Mouse (Mus musculus): Measurements from ENCODE around the gene Ntm.

The Ntm gene

GRCm38 (mm10) chr9:29962978-29963377 is at the start of gene Ntm:
Ntm (minus strand) TSS chr9:29963141.
- in situ Hi-C loops (cut with MboI): no loop called here

DNA sequence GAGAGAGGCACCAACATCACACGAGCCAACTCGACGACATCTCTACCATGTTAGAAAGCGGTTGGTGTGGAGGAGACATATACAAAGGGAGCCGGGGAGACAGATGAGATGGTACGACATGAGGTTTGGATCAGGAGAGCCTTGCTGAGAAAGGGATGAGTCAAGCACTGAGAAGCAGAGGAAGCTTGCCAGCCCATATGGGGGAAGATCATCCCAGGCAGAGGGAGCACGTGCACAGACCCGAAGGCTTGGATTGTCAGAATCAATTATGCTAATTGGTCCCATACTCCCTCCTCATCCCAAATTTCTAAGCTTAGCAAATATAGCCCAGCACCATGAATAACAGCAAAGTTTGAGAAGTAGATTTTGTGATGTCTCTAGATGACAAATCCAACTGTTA is 42.8 kb upstream of the Ntm start:
- in situ Hi-C loops (cut with MboI): no loop called here

GRCm38 (mm10) chr9:30003612-30004011 is 40.7 kb upstream of the Ntm start:
- in situ Hi-C loops (cut with MboI): no loop called here

DNA sequence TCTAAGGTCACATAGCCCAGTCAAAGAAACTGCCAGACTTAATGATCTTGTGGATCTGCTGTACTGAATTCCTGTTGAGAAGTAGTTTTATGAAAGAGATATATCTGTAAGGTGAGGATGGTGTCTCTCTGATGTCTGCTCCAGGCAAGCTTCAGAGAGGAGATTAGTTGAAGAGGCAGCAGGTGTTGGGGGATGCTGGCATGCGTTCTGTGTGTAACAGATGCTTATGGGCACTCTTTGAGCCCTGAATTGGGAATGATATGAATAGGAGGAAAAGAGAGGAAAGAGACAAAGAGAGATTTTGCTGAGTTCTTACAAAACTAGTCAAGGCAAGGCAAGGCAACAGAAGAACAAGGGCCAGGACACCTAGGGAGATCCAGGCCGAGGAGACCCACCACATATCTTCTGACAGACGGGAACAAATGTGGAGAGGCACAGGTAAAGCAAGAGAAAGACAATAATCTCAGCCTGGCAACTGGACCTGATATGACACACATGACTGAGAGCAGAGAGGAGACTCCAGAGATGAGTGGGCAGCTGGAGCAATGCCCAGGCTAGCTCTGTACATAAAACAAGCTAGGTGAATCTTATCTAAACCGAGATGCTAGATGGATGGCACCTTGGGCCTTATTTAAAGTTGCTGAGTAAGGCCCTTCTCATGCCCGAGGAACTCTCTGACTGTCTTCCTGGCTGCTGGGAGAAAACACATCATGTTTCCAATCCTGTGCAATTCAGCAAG is 18.4 kb upstream of the Ntm start:
- in situ Hi-C loops (cut with MboI): no loop called here

GRCm38 (mm10) chr9:29961954-29962867 is 730 bp downstream of the Ntm start:
- in situ Hi-C loops (cut with MboI): no loop called here

- in situ Hi-C loops (cut with MboI): no loop called here
These were observed 1.4 kb downstream of the Ntm start for GRCm38 (mm10) chr9:29961512-29961911.

- in situ Hi-C loops (cut with MboI): no loop called here
These were observed 2.2 kb downstream of the Ntm start for GRCm38 (mm10) chr9:29960741-29961140.

DNA sequence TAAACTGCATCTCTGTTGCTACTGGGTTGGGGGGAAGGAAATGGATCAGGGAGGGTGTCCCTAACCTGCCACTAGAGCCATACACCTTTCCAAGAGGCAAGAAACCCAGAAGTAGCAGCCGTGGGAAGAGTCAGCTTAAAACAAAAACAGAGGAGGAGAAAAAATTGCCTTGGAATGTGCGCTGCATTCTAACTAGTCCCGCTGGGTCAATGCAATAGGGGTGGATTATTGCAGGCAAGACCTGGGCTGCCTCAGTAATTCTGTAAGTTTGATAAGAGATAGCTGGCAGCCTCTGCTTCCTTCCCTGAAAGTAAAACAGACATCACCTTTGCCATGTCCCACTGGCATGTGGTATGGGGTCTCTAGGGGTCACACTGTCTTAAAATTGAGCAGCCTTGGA is 2.7 kb downstream of the Ntm start:
- in situ Hi-C loops (cut with MboI): no loop called here

GRCm38 (mm10) chr9:29956936-29957335 is 6.0 kb downstream of the Ntm start:
- in situ Hi-C loops (cut with MboI): no loop called here

DNA sequence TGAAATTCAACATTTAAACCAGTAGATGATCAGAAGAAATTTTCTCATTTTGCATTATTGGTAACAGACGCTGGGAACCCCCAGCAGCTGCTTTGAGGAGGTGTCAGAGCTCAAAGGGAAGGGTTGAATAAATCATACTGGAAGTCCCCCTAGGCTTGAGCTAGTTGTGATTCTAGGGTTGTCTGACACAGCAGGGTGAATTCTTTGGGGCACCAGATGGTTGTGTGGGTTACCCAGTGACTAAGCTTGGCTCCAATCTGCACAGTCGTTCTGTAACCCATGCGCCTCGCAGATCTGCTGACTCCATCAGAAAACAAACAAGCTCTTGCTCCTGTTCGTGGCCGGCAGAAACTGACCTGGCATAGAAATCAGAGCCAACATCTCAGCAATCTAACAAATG is 8.9 kb downstream of the Ntm start:
- in situ Hi-C loops (cut with MboI): no loop called here

DNA sequence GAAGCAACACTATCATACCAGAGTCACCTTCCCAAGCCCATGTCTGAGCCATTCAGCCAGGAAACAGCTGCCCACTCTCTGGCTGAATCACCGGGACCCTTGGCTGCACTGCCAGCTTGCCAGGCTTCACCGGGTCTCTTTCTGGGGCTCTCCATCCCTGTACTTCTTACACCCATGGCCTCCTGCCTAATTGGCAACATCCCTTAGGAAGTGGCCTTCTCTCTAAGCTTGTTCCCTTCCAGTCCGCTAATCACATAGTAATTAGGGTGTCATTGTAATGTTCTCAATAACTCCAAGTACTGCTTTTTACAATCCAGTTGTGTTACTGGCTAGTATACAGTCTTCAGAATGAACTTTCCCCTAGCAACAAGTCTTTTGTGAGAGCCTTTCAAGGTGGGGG is 13.9 kb downstream of the Ntm start:
- in situ Hi-C loops (cut with MboI): no loop called here

GRCm38 (mm10) chr9:29943209-29944070 is 19.5 kb downstream of the Ntm start:
- in situ Hi-C loops (cut with MboI): no loop called here

DNA sequence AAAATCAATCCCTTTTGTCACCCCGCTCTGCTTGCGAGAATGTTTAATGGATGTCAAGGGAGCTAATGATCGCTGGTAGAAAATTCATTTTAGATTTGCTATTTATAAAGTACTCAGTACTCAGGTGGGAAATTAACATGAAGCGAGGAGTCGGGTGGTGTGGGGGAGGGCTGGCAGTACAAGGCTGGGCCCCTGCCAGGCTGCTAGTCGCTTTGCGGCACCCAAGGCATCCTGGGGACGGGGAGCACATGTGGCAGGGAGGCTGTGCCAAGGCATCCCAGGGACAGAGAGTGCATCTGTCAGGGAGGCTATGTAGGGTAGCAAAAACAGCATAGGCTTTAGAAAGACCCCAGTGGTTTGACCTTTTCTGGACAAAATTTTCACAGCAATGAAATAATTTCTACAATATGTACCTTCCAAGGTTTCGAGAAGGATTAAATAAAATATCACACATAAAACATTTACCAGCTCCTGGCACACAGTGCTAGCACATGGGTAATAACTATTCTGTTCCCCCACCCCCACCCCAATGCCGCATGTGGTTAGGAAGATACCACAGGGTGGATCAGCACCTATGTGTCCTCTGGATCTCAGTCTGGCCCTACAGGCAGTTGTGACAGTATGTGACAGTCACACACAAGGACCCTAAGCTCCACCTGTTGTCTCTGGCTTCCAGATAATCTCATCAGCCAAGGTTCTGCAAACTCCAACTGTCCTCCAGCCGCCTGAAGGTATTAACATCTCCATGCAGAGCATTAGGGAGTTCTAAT is 20.6 kb downstream of the Ntm start:
- in situ Hi-C loops (cut with MboI): no loop called here

GRCm38 (mm10) chr9:29939517-29940034 is 23.4 kb downstream of the Ntm start:
- in situ Hi-C loops (cut with MboI): no loop called here

DNA sequence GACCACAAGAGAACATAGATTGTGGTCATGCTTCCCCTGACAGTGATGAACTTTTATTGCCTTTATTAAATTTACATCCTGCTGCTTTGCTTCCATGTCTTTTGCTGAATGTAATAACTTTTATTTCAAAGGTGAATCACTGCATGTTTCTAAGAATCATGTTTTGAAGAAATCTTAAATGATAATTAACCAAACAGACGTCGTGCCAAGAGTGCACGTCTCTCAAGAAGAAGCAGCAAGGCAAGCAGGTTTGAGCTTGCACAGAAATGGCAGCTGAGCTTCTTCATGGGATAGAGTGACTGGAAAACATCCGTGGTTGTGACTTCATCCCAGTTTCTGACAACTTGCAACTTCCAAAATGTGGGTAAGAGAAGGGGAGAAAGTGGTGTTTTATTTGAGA is 34.1 kb downstream of the Ntm start:
- in situ Hi-C loops (cut with MboI): no loop called here

- in situ Hi-C loops (cut with MboI): no loop called here
These were observed 37.6 kb downstream of the Ntm start for GRCm38 (mm10) chr9:29925382-29925781.

- in situ Hi-C loops (cut with MboI): no loop called here
These were observed 64.4 kb downstream of the Ntm start for GRCm38 (mm10) chr9:29898406-29899054.

- in situ Hi-C loops (cut with MboI): no loop called here
These were observed 65.5 kb downstream of the Ntm start for GRCm38 (mm10) chr9:29897448-29897847.

- in situ Hi-C loops (cut with MboI): no loop called here
These were observed 70.1 kb downstream of the Ntm start for GRCm38 (mm10) chr9:29892792-29893191.

- in situ Hi-C loops (cut with MboI): no loop called here
These were observed 74.2 kb downstream of the Ntm start for GRCm38 (mm10) chr9:29888712-29889111.

GRCm38 (mm10) chr9:29887924-29888323 is 75.0 kb downstream of the Ntm start:
- in situ Hi-C loops (cut with MboI): no loop called here

All from mature B cell (primary cell).